Mouse (Mus musculus) midbrain, embryonic 14.5 days (tissue): ENCODE results near the gene Kat14. TPM values are rescaled to one million over a fixed set of nuclear protein-coding genes. Genes with fewer than 3 reads are reported as not detected.
A peak's percentile ranks its signal among the peaks of the same experiment; 100 is the strongest.

Experiments
- ATAC-seq: fragments of 200-750 bp; cut with Nextera tagmentation; 2 replicates; pipeline ENCODE4 v1.8.0; 2017; ENCODE audit warnings: moderate number of reproducible peaks, moderate library complexity; ENCODE audit not compliant: low FRiP score, low TSS enrichment
- DNase-seq: peaks from one replicate; pipeline ENCODE4 v3.0.0-alpha.2; 2015
- H3K27ac ChIP-seq: fragments of 300-500 bp; sonication (generic); replicated peaks from 2 replicates; pipeline ENCODE4 v1.5.1; 2014; ENCODE audit warnings: mild to moderate bottlenecking, low read depth, low read length, moderate library complexity
- H3K27me3 ChIP-seq: fragments of 300-500 bp; sonication (generic); 2 replicates; pipeline ENCODE4 v1.6.1; 2014; ENCODE audit warnings: low read length, control low read depth, mixed read lengths; ENCODE audit not compliant: control insufficient read depth, insufficient read depth
- H3K36me3 ChIP-seq: fragments of 300-500 bp; sonication (generic); 2 replicates; pipeline ENCODE4 v1.6.1; 2014; ENCODE audit warnings: low read length, control low read depth; ENCODE audit not compliant: control insufficient read depth, insufficient read depth
- H3K4me1 ChIP-seq: fragments of 300-500 bp; sonication (generic); 2 replicates; pipeline ENCODE4 v1.6.1; 2014; ENCODE audit warnings: mild to moderate bottlenecking, antibody characterized with exemption, low read length, control low read depth; ENCODE audit not compliant: control insufficient read depth, insufficient read depth
- H3K4me2 ChIP-seq: fragments of 300-500 bp; sonication (generic); 2 replicates; pipeline ENCODE4 v1.6.1; 2014; ENCODE audit warnings: mild to moderate bottlenecking, low read length, moderate library complexity
- H3K4me3 ChIP-seq: fragments of 300-500 bp; sonication (generic); replicated peaks from 2 replicates; pipeline ENCODE4 v1.5.1; 2014; ENCODE audit warnings: low read depth, low read length
- H3K9ac ChIP-seq: fragments of 300-500 bp; sonication (generic); replicated peaks from 2 replicates; pipeline ENCODE4 v1.6.1; 2014; ENCODE audit warnings: mild to moderate bottlenecking, low read length, moderate library complexity
- H3K9me3 ChIP-seq: fragments of 300-500 bp; sonication (generic); 2 replicates; pipeline ENCODE4 v1.6.1; 2016; ENCODE audit warnings: low read length, control low read depth, mixed read lengths; ENCODE audit not compliant: control insufficient read depth
- WGBS: fragments of 180-500 bp; shearing (Covaris S2); extraction: QIAGEN DNeasy Blood & Tissue Kit; methylation state at CpG from one replicate; pipeline ENCODE4 v1.1.7; 2014; 5-methylcytosine and 5-hydroxymethylcytosine counted together
- polyA plus RNA-seq: library from polyadenylated mRNA; unstranded; fragments of >200 nt; fragmentation: Nextera tagmentation; extraction: Ambion mirVana; gene quantifications from 2 replicates; pipeline ENCODE4 v1.2.1, GENCODE M21; 2014

Gene Kat14
- 24.0 and 25.5 TPM in 2 replicates for polyA plus RNA-seq

- Histone ChIP-seq H3K4me1 (peaks cover 9% of the 10 kb centered on the region; the same call in 1 of the 2 replicates), H3K36me3 (peaks cover 5% of the 10 kb centered on the region; the same call in 1 of the 2 replicates), H3K4me3 (peak within 1 kb of the TSS; percentile 93), H3K9me3 (no peaks in the 10 kb centered on the region), H3K27me3 (no peaks in the 10 kb centered on the region), H3K9ac (peak within 1 kb of the TSS; percentile 82), H3K27ac (peak within 1 kb of the TSS; percentile 95), H3K4me2 (peak within 1 kb of the TSS; percentile 62)
- WGBS = 9% methylated on average over 37 of the region's 38 CpGs
- ATAC-seq (peak; percentile 93), DNase-seq (peak; percentile 97)
These were observed at the start of gene Kat14, which contains the start of gene Pet117 for GRCm38 (mm10) chr2:144368400-144369019. Kat14 (plus strand) TSS chr2:144368983. Pet117 (plus strand) TSS chr2:144368996.

- ATAC-seq = no peak
- WGBS = 69% methylated on average over 3 of the region's 3 CpGs
These were observed 44.6 kb upstream of the Kat14 start for GRCm38 (mm10) chr2:144324218-144324617.

GRCm38 (mm10) chr2:144329451-144329850 is 39.3 kb upstream of the Kat14 start:
- H3K27me3 ChIP-seq = peaks cover 50% of the 10 kb centered on the region
- no peak for DNase-seq

More at GRCm38 (mm10) chr2:144324218-144324617, 44.6 kb upstream of the Kat14 start:
- no peaks in the 10 kb centered on the region for H3K9me3 ChIP-seq
- H3K36me3 ChIP-seq = no peaks in the 10 kb centered on the region
- no peak overlapping the region for H3K9ac ChIP-seq
- H3K27ac ChIP-seq = no peak overlapping the region
- H3K27me3 ChIP-seq = peaks cover 3% of the 10 kb centered on the region; the same call in 1 of the 2 replicates
- no peak overlapping the region for H3K4me2 ChIP-seq
- DNase-seq = no peak
- no peaks in the 10 kb centered on the region for H3K4me1 ChIP-seq
- no peak overlapping the region for H3K4me3 ChIP-seq

GRCm38 (mm10) chr2:144329937-144330336 is 38.8 kb upstream of the Kat14 start:
- Histone ChIP-seq H3K9me3 (no peaks in the 10 kb centered on the region), H3K27me3 (peaks cover 53% of the 10 kb centered on the region), H3K9ac (no peak overlapping the region), H3K4me1 (peaks cover 22% of the 10 kb centered on the region), H3K4me3 (no peak overlapping the region), H3K27ac (no peak overlapping the region), H3K36me3 (no peaks in the 10 kb centered on the region), H3K4me2 (peak overlapping the region; percentile 86)
- no peak for DNase-seq
- 2% methylated on average over 10 of the region's 10 CpGs for WGBS
- no peak for ATAC-seq

More at GRCm38 (mm10) chr2:144329451-144329850, 39.3 kb upstream of the Kat14 start:
- H3K4me3 ChIP-seq = no peak overlapping the region
- no peak overlapping the region for H3K27ac ChIP-seq
- no peak overlapping the region for H3K4me2 ChIP-seq
- peaks cover 22% of the 10 kb centered on the region for H3K4me1 ChIP-seq
- H3K36me3 ChIP-seq = no peaks in the 10 kb centered on the region
- no peak for ATAC-seq
- H3K9me3 ChIP-seq = no peaks in the 10 kb centered on the region
- WGBS = 4% methylated on average over 10 of the region's 10 CpGs
- H3K9ac ChIP-seq = no peak overlapping the region

GRCm38 (mm10) chr2:144330352-144330959 is 38.3 kb upstream of the Kat14 start:
- Histone ChIP-seq H3K4me1 (peaks cover 22% of the 10 kb centered on the region), H3K9me3 (no peaks in the 10 kb centered on the region), H3K4me3 (peak overlapping the region; percentile 44), H3K27me3 (peaks cover 53% of the 10 kb centered on the region), H3K36me3 (no peaks in the 10 kb centered on the region), H3K9ac (peak overlapping the region; percentile 49), H3K27ac (no peak overlapping the region), H3K4me2 (peak overlapping the region; percentile 86)
- no peak for ATAC-seq
- under 1% methylated on average over 41 of the region's 41 CpGs for WGBS
- peak; percentile 35 for DNase-seq

GRCm38 (mm10) chr2:144330960-144331371 is 37.8 kb upstream of the Kat14 start:
- WGBS = under 1% methylated on average over 50 of the region's 50 CpGs
- ATAC-seq (peak; percentile 35; the same call in 1 of the 2 replicates), DNase-seq (peak; percentile 65)
- H3K27me3 ChIP-seq = peaks cover 53% of the 10 kb centered on the region
- H3K4me3 ChIP-seq = peak overlapping the region; percentile 44
- H3K9ac ChIP-seq = peak overlapping the region; percentile 49
- no peaks in the 10 kb centered on the region for H3K9me3 ChIP-seq
- H3K36me3 ChIP-seq = no peaks in the 10 kb centered on the region
- peaks cover 22% of the 10 kb centered on the region for H3K4me1 ChIP-seq
- peak overlapping the region; percentile 86 for H3K4me2 ChIP-seq
- no peak overlapping the region for H3K27ac ChIP-seq

GRCm38 (mm10) chr2:144331401-144332302 is 37.1 kb upstream of the Kat14 start, which contains the start of gene Ovol2:
Ovol2 (minus strand) TSS chr2:144332146.
- peaks cover 53% of the 10 kb centered on the region for H3K27me3 ChIP-seq
- peak within 1 kb of the TSS; percentile 49; the same call in 1 of the 2 replicates for H3K9ac ChIP-seq
- WGBS = under 1% methylated on average over 61 of the region's 62 CpGs
- H3K36me3 ChIP-seq = no peaks in the 10 kb centered on the region
- H3K4me2 ChIP-seq = peak within 1 kb of the TSS; percentile 86
- ATAC-seq (peak; percentile 41), DNase-seq (peak; percentile 34)
- H3K4me3 ChIP-seq = peak within 1 kb of the TSS; percentile 44
- H3K4me1 ChIP-seq = peaks cover 22% of the 10 kb centered on the region
- H3K27ac ChIP-seq = no peak within 1 kb of the TSS
- H3K9me3 ChIP-seq = no peaks in the 10 kb centered on the region

GRCm38 (mm10) chr2:144332486-144332885 is 36.3 kb upstream of the Kat14 start:
- no peak for ATAC-seq
- DNase-seq = peak; percentile 42
- H3K36me3 ChIP-seq = no peaks in the 10 kb centered on the region
- H3K4me3 ChIP-seq = peak overlapping the region; percentile 26
- H3K4me2 ChIP-seq = peak overlapping the region; percentile 86
- WGBS = 7% methylated on average over 9 of the region's 9 CpGs
- peaks cover 53% of the 10 kb centered on the region for H3K27me3 ChIP-seq
- no peak overlapping the region for H3K9ac ChIP-seq
- H3K9me3 ChIP-seq = no peaks in the 10 kb centered on the region
- H3K27ac ChIP-seq = no peak overlapping the region
- H3K4me1 ChIP-seq = peaks cover 22% of the 10 kb centered on the region
